Mouse (Mus musculus) liver, adult 2 months (tissue): Measurements from ENCODE around the gene Glrp1.

Experiments
- CTCF ChIP-seq: fragments of 200-500 bp; IDR thresholded peaks from 2 replicates; pipeline ENCODE4 v1.5.1; 2011; ENCODE audit warnings: low read depth, low read length, control low read depth
- POLR2A ChIP-seq: fragments of 200-500 bp; IDR thresholded peaks from 2 replicates; pipeline ENCODE4 v1.6.1; 2011; ENCODE audit warnings: low read length, control low read depth; ENCODE audit not compliant: insufficient read depth; ENCODE audit errors: extremely low read depth

- peak; percentile 74 for TF ChIP-seq CTCF
- no peak for TF ChIP-seq POLR2A
Measured at GRCm38 (mm10) chr1:88456451-88457072, 53.3 kb downstream of the Glrp1 start.
